Mouse (Mus musculus): ENCODE measurements around the gene Usp50.

- TF ChIP-seq CTCF (IDR thresholded peaks at IDR 0.05; ENCODE audit: borderline replicate concordance, insufficient read depth, low read depth, low read length) (no peak), POLR2A (IDR thresholded peaks at IDR 0.05; ENCODE audit: borderline replicate concordance, insufficient read depth, low read length) (no peak)
Observed at GRCm38 (mm10) chr2:126787721-126788342, 4.6 kb upstream of the Usp50 start.
